Mouse (Mus musculus) thymus, postnatal 10 days (tissue): Measurements from ENCODE around the gene Sorl1.

ENCODE experiments used
- DNase-seq, 2 experiments: peaks; one replicate each; pipeline ENCODE4 v3.0.0; 2021; ENCODE audit warnings: low spot score in 2 of 2

Gene Sorl1

DNA sequence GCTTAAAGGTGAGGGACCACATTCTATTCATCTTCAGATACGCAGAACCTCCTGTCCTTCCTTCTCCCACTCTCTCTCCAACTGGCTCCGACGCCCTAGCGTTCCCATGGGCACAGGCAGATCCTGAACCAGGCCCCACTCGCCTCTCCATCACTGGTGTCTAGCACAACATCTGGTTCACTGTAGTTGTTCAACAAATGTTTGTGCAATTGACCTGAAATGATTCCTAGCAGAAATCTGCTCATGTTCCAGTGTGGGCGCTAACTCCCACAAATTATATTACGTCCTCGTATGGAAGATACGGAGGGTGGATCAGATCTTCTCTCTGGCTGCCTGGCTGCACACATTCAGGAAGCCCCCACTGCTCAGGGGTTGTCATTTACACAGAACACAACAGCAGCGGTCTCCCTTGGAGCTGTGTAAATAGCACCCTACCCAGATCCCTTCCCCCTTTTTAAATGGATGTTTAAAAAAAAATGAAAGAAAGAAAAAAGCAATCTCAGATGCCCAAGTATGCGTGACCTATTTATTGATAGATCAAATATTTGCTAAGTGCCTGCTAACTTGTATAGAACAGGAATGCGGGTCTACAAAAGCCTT, 70.4 kb downstream of the Sorl1 start:
- DNase-seq, result no peak

DNA sequence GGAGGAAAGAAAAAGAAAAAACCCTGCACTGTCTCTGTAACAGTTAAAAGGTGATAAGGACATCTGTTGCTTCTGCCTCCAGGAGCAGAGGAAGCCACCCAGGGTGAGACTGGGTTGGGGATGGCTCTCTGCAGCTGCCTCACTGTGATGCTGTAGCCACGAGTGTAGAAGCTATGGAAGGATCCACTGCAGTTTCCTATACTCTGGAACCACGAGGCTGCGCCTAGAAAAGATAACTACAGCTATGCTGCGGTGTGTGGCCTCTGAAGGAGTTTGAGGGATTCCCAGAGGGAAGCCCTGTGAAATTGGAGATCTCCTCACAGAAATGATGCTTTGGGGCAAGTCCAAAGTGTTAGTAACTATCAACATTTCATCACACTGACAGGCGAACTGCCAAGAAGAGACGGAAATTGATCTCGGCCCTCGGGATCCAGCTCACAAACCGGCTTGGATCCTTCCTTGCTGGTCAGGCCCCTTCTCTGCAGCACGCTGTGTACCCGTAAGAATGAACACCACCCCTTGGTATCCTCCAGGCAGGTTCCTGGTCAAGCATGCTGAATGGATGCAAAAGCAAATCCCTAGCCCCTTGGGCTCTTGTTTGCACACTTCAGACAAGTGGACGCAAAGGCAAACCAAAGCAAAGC, 71.3 kb downstream of the Sorl1 start:
- DNase-seq, result no peak

DNA sequence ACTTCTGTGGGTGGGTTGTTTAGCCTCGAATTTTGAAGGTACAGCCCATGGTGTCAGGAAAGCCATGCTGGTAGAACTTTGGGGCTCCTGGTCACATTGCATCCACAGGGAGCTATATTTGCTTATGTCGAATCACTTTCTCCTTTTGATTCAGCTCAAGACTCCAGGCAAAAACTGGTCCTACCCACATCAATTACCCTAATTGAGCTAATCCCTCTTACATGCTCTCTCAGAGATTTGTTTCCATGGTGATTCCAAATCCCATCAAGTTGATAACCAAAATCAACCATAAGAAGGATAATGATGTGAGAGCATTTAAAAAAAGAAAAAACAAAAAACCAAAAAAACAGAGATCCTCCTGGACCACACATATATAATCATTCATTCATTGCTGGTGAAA, 75.6 kb downstream of the Sorl1 start:
- DNase-seq, result no peak

DNA sequence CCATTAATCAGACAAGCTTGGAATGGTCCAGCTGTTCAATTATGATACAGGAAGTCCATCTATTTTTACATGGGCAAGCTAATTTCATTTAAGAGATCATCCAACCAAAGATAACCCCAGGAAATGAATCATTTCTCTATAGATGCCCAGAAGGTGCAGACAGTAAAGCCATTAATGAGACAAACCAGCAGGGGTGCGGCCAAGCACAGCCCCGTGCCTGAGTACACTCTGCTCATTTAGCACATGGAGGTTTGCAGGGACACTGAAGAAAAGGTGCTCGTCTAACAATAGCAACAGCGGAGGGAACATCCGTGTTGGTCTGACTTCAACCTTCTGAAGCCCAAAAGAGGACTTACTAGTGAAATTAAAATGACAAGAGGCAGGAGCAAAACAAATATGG, 76.3 kb downstream of the Sorl1 start:
- DNase-seq, result no peak

DNA sequence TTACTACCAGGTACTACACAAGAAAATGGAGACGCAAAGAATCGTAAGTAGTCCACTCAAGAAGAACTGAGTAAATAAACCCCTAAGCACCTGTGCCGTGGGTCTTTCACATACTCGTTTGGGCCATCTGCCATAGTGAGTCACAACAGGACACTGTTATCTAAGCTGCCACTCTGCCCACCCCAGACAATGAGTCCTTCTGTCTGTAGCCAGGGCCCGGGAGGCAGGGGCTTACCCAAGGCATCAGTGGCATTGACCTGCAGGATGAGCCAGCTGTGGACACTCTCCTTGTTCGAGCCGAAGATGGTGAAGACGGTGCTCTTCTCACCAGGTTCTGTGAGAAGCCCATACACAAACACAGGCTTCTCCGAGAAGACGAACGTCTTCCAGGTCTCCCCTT, 77.8 kb downstream of the Sorl1 start:
- DNase-seq, result no peak

DNA sequence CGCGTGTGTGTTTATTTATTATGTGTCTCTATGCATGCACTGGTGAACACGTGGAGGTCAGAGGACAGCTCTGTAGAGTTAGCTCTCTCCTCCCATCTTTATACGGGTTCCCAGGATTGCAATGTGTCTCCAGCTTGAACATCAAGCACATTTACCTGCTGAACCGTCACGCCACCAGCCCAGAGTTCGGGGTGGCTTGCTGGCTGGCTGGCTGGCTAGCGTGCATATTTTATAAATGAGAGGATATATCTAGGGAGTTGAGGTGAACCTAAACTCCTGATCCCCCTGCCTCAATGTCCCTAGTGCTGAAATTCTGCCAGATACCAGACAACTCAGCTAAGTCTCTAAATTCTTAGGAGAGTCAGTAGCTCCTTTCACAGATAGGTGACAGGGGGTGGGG, 79.4 kb downstream of the Sorl1 start:
- DNase-seq, result no peak

DNA sequence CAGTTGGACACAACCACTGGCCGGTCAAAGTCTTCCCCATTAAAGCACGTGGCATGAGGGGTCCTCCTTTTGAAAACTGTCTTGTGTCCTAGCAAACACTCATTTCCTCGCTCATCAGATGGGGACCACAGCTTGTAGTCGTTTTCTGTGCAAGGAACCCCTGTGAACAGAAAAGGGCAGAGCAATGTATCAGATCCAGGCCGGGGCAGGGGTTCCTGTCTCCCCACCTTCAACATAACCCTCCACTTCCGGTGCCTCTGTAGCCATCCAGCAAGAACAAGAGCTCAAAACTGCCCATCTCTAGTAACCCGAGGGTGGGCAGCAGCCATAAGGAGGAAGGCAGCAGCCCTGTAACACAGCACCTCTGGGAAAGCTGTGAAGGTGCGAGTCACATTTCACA, 80.2 kb downstream of the Sorl1 start:
- DNase-seq, result no peak

DNA sequence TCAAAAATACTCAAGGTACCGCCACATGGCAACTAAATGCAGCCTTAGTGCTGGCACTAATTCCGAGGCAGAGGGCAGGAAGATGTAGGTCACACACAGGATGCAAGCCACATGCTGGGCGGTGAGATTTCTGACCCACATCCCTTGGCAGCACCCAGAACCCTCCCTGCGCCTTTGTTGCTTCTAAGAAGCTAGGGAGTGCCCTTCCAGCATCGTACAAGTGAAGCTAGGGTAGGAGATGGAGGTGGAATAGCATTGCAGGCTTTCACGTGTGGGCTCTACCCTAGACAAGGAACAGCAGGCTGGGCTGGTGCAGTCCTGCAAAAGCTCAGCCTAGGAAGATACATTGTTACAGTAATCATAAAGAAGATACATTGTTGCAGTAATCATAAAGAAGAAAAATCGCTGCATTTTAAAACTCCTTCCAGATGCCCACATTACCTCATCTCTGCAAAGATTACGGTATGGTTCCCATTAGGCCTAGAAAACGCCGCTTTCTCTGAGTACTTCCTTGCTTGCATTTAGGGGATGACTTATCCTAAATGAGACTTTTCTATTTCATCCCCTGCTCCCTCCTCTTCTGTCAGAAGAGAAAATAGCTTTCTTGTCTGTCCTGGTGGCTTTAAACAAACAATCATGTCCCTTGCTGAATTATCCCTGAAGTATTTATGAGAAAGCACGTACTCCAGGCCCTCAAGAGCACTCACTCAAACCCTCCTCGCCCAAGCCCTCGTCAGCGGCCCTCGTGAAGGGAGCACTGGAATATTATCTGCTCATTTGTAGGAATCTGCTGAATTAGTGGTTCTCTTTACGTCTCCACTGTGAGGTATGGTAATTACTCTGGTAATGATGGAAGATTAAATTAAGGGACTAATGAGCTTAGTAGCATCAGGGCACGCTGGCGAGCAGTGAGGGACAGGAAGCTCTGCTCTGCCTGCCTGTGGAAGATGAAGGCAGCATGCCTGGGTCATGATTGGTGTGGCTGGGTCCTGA, 84.8 kb downstream of the Sorl1 start:
- peak in 1 of 2 experiments; percentile 32 for DNase-seq

DNA sequence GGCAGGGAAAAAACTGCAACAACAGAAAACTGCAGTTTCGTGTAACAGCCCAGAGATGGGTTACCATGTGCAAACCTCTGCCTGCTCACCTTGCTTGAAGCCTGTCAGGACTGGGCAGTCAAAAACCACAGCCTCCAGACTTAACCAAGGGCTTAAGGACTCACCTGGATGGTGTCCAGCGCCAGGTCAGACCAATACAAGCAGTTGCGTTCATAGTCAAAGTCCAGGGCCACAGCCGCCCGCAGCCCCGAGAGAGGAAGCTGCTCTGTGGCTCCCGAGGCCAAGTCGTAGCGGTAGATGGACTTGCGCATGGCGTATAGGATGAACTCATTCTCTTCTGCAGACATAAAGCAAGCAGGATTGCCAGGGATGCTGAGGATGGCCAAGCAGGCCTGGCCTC, 87.2 kb downstream of the Sorl1 start:
- no peak for DNase-seq

DNA sequence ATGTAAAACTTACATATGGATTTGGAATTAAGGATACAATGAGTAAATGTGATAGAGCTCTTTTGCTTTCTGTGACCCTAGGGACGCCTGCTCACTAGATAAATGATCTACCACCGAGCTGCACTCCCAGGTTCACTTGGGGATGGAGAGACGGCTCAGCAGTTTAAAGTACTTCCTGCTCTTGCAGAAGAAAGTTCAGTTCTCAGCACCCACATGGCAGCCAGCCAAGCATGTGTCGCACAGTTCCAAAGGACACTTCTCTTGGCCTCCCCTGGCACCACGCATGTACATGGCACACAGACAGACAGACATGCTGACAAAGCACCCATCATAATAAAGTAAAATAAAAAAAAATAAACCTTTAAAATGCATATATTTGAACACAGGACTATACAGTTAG, 88.1 kb downstream of the Sorl1 start:
- peak in 1 of 2 experiments; percentile 31 for DNase-seq

DNA sequence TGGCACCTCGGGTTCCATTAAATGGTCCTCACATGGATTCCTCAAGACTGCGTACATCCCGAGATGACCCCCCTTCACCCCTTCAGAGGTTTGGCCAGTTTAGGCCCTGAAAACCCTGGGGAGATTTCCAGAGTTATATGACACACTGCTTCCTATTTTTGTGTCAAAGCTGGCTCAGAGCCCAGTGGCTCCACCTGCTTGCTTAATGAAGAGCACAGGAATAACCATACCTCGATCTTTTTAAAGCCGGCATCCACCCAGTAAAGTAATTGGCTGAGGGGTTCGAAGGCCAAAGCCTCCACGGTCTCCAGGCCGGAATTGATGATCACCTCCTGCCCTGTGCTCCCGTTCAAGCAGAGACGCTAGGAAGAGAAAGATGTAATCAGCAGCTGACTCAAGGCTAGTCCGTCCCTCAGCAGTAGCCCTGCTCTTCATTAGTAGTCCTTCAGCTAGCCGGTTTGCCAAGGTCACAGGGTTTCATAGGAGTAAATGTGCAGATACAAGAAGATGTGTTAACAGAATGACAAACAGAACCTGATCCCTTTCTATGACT, 88.8 kb downstream of the Sorl1 start:
- no peak for DNase-seq

DNA sequence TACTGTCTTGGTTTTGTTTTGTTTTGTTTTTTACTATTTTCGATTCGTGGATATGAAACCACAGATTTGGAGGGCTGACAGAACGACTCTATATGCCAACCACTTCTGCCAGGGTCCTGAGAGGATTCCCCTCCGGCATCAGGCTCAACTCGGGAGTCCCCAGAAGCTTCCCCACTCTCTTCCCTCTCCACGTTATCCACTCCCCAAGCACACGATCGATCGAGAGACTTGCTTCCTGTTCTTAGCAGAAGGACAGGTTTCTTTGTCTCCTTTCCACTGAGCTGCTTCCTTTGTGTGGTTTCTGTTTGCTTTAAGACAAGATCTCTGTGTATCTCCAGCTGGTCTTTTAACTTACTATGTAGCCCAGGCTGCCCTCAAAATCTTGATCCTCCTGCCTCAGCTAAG, 90.0 kb downstream of the Sorl1 start:
- DNase-seq, result no peak

DNA sequence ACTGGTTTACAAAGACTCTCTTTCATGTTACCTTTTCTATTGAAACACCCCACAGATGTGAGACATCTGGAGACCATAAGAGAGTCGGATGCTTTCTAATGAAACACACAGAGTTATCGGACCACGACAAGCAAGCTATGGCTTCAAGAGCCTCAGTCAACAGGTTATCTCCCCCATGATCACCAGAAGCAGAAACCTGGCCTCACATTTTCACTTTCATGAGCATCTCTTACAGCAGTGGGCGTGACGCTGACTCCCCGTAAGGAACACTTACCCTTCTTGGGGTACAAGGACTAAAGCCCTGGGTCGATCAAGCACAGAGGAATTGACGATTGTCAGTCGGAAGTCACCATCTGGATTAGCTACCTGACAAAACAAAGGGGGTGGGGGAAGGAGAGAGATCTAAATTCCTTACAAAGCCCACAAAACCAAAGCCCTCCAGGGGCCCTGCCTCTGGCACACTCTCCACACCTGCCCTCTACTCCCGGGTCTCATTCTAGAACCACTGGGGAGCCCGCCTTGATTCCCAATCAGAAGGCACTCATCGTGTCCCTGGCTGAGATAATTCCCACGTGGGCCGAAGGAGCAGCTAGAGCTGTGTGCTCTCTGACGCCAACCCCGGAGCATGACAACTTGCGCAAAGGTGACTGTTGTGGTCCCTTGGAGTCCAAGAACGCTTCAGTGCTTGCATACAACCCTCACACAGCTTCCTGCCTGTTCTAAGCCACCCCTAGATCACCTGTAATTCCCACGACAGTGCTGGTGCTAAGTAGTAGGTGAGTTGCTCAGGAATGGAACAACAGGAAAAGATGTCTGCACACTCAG, 90.6 kb downstream of the Sorl1 start:
- no peak for DNase-seq

DNA sequence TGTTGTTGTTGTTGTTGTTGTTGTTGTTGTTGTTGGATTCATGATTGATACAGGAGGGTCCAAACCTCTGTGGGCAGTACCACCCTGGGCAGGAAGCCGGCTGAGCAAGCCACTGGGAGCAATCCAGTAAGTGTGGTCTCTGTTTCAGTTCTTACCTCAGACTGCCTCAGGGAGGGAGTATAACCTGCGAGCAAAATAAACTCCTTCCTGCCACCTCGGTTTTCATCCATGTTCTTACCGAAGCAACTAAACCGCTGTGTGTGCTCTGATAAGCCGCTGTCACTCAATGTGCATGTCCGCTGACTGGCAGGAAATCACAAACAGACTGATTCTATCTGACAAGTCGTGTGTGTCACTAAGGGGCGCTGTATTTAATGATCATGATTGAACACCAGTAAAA, 91.7 kb downstream of the Sorl1 start:
- peak; percentile 37 to 39 for DNase-seq

DNA sequence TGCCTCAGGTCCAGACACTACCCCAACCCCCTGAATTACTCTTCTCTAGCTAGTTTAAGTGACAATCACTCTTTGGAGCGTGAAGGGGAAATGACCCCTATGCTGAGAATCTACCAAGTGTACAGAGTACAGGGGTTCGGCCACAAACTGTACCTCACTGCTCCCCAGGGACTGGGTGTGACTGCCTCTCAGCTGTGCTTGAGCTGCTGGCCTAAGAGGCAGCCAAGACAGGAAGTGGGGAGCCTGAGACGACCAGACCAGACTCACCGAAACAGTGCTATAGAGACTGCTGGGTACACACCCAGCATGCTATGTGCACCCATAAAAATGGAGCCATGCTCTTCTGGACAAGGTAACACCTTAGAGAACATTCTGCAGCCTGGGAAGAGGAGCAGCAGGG, 95.3 kb downstream of the Sorl1 start:
- no peak for DNase-seq

DNA sequence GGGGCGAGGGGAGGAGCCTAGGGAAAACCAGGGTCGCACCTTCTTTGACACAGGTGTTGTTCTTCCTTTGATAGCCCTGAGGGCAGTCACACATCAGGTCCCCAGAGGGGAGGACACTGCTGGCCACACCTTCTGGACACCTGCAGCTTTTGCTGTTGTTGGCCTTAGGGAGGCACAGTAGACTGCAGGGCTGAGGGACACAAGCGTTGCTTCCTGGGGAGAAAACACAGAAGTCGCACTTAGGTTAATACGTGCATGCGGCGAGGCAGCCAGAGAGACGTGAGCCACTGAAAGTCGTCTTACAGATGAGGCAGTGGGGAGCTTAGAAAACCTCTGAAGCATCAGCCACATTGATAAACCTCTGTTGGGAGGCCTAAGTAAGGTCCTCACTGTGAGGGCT, 99.8 kb downstream of the Sorl1 start:
- DNase-seq, result no peak

DNA sequence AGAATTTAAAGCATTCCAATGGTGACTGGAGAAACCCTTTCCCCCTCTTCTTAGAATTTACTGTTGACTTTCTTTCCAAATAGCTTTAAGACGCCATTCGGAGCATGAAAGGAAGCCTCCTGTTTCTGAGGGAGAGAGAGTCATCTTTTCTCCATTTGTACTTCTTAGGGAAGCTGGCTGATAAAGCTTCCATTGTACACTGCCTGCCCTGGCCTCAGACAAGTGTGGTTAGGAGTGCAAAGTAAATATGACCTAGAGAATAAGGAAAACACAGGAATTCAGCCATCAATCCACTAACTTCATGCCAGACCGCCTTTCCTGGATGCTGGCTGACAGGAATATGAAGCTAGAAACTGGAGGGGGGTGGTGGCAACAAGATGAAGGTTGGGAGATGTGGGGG, 100.7 kb downstream of the Sorl1 start:
- no peak for DNase-seq

DNA sequence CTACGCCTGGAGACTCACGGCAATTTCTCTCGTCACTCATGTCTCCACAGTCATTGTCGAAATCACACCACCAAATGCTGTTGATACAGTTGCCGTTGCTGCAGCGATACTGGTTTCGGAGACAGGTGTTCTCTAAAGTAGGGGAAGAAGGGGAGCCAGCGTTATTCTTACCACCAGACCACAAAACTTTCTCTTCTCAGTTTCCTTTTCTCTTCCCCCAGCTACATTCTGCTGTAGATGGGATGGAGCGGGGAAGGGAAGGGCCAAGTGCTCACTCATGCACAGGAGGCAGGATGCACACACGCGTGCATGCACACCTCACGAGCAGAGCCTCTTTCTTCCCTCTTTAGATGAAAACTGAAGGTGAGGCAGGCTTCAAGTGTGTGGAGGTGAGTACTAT, 101.8 kb downstream of the Sorl1 start:
- peak; percentile 49 to 50 for DNase-seq

DNA sequence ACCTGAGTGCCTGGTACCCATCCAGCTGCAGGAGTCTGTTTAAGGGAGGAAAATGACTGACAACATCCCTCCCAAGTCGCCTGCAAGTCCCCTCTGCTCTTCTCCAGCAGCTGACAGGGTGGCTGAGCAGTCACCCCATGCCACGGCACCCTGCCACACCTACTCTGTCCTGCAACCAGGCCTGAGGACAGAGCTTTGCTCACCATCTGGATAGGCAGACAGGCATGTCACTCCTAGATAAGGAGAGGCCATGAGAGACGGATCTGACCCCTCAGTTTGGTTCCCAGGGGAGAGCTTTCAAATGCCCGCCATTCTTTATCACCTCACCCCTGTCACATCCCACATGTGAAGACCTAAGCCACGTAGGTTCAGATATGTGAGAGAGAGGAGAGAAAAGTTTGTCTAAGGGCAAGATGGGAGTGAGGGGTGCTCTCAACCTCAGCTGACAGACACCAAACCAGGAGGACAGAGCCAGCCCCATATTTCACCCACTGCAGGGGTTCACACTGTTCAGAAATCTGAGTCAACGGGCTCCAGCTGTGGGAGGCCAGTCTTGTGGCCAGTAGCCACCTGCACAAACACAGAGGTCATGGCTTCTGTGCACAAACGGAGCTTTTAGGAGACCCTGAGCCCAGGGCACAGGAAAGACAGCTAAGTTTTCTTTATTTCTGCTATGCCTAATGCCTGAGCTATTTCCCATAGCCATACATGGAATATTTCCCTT, 104.6 kb downstream of the Sorl1 start:
- no peak for DNase-seq

DNA sequence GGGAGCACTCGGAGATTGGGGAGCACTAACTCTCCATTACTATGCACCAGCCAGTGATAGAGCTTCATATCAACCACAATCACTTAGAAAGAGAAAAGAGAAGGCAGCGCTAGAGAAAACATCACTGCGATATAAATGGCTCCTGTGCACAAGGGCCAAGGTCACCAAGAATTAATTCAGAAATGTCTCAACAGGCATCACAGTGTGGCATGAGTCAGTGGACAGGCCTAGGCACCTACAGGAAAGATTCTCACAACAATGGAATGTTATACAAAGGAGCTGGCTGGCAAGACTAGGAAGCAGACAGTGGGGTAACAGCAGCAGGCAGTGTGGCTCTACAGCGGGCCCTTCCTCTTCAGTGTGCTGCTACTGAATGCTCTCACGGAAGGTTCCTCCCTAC, 115.6 kb downstream of the Sorl1 start:
- DNase-seq, result no peak

DNA sequence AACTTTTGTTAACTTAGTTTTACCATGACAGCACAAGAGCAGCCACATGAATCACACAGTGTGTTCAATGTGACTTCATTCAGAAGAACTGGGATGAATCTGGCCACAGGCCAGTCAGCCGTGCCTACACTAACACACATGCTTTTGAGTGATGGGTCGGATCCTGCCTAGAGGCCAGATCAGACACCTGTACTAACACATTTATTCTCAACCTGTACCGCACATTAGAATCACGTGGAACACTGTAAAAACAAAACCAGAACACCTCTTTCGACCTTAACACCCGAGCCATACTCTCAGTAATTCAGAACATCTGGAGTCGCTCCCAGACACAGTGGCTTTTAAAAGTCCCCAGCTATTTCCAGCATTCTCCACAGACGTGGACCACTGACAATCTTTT, 119.0 kb downstream of the Sorl1 start:
- no peak for DNase-seq
